Mouse (Mus musculus): Measurements from ENCODE around the gene Elf3.
"Not testable (repeated sequence)": the region's sequence is repeated elsewhere in the genome, so short reads cannot be mapped to it uniquely, and the experiment has no call there.

Gene Elf3

DNA sequence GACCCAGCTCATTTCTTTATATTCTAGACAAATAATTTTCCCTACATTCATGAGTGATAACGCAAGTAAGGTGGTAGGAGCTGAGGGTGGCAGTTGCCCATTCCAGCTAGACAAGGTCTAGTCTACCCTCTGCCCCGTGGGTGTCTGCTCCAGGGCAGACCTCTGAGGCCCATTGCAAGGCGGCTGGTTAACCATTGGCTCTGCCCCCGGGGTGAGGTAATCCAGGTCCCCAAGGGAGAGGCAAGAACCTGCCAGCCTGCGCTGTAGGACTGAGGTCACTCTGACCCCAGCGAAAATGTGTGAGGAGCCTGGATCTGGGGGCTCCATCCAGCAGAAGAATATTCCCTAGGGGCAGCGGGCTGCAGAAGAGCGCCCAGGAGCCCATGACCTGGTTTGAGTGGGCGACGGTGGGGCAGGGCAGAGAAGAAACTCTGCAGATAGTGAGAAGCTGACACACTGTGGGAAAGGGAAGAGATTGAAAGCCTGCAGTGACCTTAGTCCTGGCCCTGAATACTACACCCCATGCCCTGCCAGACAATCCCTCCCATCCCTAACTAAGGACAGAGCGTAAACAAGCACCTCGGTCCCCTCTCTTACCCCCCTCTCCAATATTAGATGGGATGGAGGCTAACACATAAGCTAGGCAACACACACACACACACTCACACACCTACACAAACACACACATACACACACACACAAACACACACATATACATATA, 21.1 kb downstream of the Elf3 start:
- DNase-seq (ENCODE audit: inconsistent age in 2 of 2, low spot score in 1 of 2) = peak in 1 of 2 experiments; percentile 64

- no peak for DNase-seq (ENCODE audit: inconsistent age in 2 of 2, low spot score in 1 of 2)
Observed at GRCm38 (mm10) chr1:135234771-135235170, 23.6 kb downstream of the Elf3 start.

DNA sequence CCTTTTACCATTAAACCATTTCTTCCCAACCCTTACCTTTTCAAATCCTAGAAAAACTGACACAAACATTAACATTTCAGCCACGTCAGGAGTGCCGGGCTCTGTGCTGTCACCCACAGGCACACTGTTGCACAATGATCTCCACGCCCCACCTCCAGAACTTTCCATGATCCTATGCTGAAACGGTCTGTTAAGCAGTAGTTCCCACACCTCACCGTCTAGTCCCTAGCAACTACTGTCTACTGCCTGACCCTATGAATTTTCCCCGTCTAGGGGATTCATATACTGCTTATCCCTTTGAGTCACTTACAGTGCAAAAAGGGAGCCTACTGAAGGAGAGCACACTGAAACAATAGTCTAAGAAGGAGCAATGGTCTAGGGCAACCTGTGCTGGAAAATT, 24.4 kb downstream of the Elf3 start:
- DNase-seq (ENCODE audit: inconsistent age in 2 of 2, low spot score in 1 of 2) = no peak

GRCm38 (mm10) chr1:135231878-135232277, 26.5 kb downstream of the Elf3 start:
- not testable (repeated sequence) for DNase-seq (ENCODE audit: inconsistent age in 2 of 2, low spot score in 1 of 2)

DNA sequence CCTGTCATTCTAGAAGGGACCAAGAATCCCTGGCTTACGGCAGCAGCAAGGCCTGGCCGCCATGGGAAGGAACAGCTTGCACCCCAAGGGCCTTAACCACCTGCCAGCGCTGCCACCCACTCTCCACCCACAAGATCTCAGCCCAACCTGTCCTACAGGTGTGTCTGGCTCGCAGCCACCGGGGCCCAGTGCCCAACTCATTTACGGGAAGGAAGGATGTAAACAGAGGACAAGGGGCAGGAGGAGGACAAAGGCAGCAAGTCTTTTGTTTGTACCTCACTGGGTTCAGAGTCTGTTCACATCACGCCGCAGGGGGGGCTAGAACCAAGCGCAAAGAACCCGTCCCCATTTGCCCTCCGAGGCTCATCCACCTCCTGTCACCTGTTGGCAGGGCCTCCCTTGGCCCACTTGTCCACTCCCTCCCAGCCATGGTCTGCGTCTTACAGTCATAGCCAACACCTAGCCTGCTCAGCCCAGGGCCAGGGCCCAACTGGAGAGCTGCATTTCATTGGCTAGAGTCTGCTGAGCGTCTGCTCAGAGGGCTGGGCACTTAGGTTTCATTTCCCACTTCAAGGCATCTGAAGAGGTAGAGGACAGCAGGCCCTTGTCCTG, 30.9 kb downstream of the Elf3 start:
- DNase-seq (ENCODE audit: inconsistent age in 2 of 2, low spot score in 1 of 2) = no peak

- no peak for DNase-seq (ENCODE audit: inconsistent age in 2 of 2, low spot score in 1 of 2)
Observed at GRCm38 (mm10) chr1:135224981-135225604, 33.3 kb downstream of the Elf3 start.

GRCm38 (mm10) chr1:135224147-135224546, 34.2 kb downstream of the Elf3 start:
- no peak for DNase-seq (ENCODE audit: inconsistent age in 2 of 2, low spot score in 1 of 2)

DNA sequence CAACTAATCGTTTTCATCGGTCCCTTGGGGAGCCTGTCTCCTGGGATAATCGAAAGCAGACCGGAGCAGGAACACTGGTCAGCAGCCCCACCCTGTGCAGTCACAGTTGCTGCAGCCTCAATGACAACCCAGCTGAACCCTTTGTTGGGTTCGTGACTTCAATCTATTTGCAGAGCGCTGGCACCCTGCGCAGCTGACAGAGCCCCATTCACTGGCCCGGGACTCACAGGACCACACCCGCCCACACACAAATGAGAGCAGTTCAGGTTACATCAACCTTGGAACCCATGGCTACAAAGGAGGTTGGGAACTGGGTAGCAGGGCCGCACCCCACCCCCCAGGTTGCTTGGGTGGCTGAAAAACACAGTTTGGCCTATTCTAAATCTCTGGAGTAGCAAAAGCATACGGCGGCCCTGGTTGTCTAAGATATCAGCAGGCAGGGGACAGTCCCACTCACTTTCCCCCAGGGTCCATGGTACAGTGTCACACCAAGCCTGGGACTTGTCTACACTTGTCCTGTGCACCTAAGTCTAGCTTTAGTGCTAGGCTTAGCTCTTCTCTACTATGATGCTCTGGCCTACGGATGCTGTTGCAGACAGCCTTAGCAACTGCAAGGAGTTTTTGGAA, 40.6 kb downstream of the Elf3 start:
- DNase-seq (ENCODE audit: inconsistent age in 2 of 2, low spot score in 1 of 2) = no peak

DNA sequence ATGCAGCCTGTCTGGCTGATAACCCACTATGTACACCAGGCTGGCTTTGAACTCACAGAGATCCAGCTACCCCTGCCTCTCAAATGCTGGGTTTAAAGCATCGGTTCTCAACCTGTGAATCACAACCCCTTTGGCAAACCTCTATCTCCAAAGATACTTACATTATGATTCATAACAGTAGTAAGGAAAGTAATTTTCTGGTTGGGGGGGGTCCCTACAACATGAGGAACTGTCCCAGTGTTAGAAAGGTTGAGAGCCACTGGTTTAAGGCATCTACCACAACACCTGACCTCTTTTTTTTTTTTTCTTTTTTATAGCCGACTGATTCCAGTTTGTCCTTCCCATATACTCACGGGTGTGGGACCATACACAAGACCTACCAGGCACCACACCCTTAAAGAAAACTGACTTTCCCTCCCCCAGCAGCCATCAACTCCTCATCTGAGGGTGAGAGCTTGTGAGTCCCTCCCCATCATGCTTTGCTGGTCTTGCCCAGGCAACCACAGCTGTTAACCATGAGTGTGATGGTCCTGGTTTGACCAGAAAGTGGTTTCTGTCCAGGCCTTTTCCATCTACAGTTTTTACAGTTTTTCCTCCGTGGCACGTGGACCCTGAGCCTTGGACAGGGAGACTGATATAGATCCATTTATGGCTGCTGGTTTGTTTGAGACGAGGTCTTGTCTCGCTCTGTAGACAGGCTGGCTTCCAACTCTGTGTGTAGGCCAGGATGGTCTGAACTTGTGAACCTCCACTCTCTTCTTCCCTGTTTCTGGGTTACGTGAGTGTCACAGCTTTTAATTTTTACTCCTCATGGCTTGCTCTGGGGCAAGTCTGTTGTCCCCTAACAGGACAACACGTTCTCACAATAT, 44.4 kb downstream of the Elf3 start:
- DNase-seq (ENCODE audit: inconsistent age in 2 of 2, low spot score in 1 of 2) = no peak

GRCm38 (mm10) chr1:135210421-135210820, 47.9 kb downstream of the Elf3 start:
- no peak for DNase-seq (ENCODE audit: inconsistent age in 2 of 2, low spot score in 1 of 2)

GRCm38 (mm10) chr1:135208716-135209115, 49.7 kb downstream of the Elf3 start:
- DNase-seq (ENCODE audit: inconsistent age in 2 of 2, low spot score in 1 of 2) = no peak

DNA sequence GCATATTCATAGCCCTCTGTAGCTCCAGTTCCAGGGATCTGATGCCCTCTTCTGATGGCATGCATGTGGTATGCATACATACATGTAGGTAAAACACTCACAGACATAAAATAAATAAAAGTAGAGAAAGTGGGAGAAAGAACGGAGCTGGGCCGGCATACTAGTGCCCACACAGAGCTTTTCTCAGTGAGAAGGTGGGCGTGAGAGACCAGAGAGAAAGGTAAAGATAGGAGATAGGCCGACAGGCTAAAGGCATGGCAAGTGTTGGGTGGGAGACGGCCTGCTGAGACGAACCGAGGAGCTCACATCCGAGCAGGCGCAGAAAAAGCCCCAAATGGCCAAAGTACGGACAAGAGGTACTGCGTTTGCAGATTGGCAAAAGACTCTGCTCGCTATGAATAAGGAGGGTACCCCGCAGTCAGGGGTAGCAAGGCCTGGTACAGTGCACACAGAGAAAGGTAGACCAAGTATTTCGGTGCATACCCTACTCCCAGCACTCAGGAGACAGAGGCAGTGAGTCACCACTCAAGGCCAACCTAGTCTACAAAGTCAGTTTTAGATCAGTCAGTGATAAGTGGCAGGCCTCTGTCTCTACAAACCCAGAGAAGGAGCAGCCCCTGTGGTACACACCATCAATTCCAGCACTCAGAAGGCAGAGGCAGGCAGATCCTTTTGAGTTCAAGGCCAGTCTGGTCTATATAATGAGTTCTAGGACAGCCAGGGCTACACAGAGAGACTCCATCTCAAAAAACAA, 51.6 kb downstream of the Elf3 start:
- peak in 1 of 2 experiments; percentile 51 for DNase-seq (ENCODE audit: inconsistent age in 2 of 2, low spot score in 1 of 2)

DNA sequence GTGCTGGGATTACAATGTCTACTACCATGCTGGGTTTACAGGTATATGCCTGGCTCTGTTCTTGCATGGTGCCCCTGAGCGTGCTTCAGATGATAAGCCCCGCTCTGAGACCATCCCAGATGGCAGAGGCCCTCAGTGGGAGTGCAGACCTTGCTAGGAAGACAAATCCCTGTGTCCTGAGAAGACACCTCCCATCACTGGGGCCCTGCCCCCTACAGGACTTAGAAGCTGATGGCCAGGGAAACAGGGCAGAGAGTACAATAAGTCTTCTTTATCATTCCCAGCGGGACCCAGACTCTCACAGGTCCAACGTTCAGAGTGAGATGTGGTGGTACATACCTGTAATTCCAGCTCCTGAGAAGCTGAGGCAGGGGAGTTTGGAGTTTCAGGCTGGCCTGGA, 53.1 kb downstream of the Elf3 start:
- DNase-seq (ENCODE audit: inconsistent age in 2 of 2, low spot score in 1 of 2) = no peak

GRCm38 (mm10) chr1:135204196-135205126, 53.9 kb downstream of the Elf3 start:
- DNase-seq (ENCODE audit: inconsistent age in 2 of 2, low spot score in 1 of 2) = no peak

Data from adrenal gland, adult (tissue).